Mouse (Mus musculus) stomach, embryonic 16.5 days (tissue): ENCODE results near the gene Kcnh4. TPM values are rescaled to one million over a fixed set of nuclear protein-coding genes. Genes with fewer than 3 reads are reported as not detected.

Experiments used
- ATAC-seq: fragments of 200-750 bp; cut with Nextera tagmentation; 2 replicates; pipeline ENCODE4 v1.8.0; 2017; ENCODE audit warnings: moderate number of reproducible peaks, moderate TSS enrichment; ENCODE audit not compliant: insufficient read depth, low FRiP score
- H3K27ac ChIP-seq: fragments of 300-500 bp; sonication (generic); 2 replicates; pipeline ENCODE4 v1.5.1; 2014; ENCODE audit warnings: low read length
- H3K27me3 ChIP-seq: fragments of 300-500 bp; sonication (generic); 2 replicates; pipeline ENCODE4 v1.6.1; 2014; ENCODE audit warnings: low read length, control low read depth, mixed read lengths; ENCODE audit not compliant: control insufficient read depth, insufficient read depth
- H3K36me3 ChIP-seq: fragments of 300-500 bp; sonication (generic); 2 replicates; pipeline ENCODE4 v1.6.1; 2014; ENCODE audit warnings: low read length; ENCODE audit not compliant: control insufficient read depth, insufficient read depth
- H3K4me1 ChIP-seq: fragments of 300-500 bp; sonication (generic); 2 replicates; pipeline ENCODE4 v1.6.1; 2014; ENCODE audit warnings: low read length, control low read depth, mixed read lengths; ENCODE audit not compliant: control insufficient read depth, insufficient read depth
- H3K4me2 ChIP-seq: fragments of 300-500 bp; sonication (generic); 2 replicates; pipeline ENCODE4 v1.6.1; 2014; ENCODE audit warnings: low read depth, low read length, mixed read lengths
- H3K4me3 ChIP-seq: fragments of 300-500 bp; sonication (generic); replicated peaks from 2 replicates; pipeline ENCODE4 v1.5.1; 2014; ENCODE audit warnings: mild to moderate bottlenecking, low read length
- H3K9ac ChIP-seq: fragments of 300-500 bp; sonication (generic); 2 replicates; pipeline ENCODE4 v1.6.1; 2014; ENCODE audit warnings: low read length
- H3K9me3 ChIP-seq: fragments of 300-500 bp; sonication (generic); replicated peaks from 2 replicates; pipeline ENCODE4 v1.6.1; 2016; ENCODE audit warnings: low read length, control low read depth; ENCODE audit not compliant: control insufficient read depth
- WGBS: fragments of 180-500 bp; shearing (Covaris S2); extraction: QIAGEN DNeasy Blood & Tissue Kit; methylation state at CpG from one replicate; pipeline ENCODE4 v1.1.7; 2014; 5-methylcytosine and 5-hydroxymethylcytosine counted together
- polyA plus RNA-seq: library from polyadenylated mRNA; unstranded; fragments of >200 nt; fragmentation: Nextera tagmentation; extraction: Ambion mirVana; gene quantifications from 2 replicates; pipeline ENCODE4 v1.2.1, GENCODE M21; 2015

Gene Kcnh4
- polyA plus RNA-seq, 1 experiment from 2014 or later, result 0.22 TPM

GRCm38 (mm10) chr11:100789702-100790101 is 30.0 kb upstream of the Kcnh4 start:
- H3K4me3 ChIP-seq, result no peak overlapping the region
- WGBS, result 90% methylated on average over 3 of the region's 3 CpGs
- H3K36me3 ChIP-seq, result 0 out of 2 replicates have a peak, but pooled peaks cover 4% of the 10 kb centered on the region
- H3K9me3 ChIP-seq, result no peaks in the 10 kb centered on the region
- no peaks in the 10 kb centered on the region for H3K27me3 ChIP-seq
- no peak overlapping the region for H3K9ac ChIP-seq
- H3K4me2 ChIP-seq, result no peak overlapping the region
- no peak for ATAC-seq
- H3K4me1 ChIP-seq, result no peaks in the 10 kb centered on the region
- no peak overlapping the region for H3K27ac ChIP-seq

- Histone ChIP-seq H3K4me1 (no peaks in the 10 kb centered on the region), H3K4me2 (no peak overlapping the region), H3K9ac (no peak overlapping the region), H3K36me3 (peaks cover 6% of the 10 kb centered on the region), H3K27ac (no peak overlapping the region), H3K4me3 (no peak overlapping the region), H3K27me3 (no peaks in the 10 kb centered on the region), H3K9me3 (no peaks in the 10 kb centered on the region)
- WGBS, result 88% methylated on average over 2 of the region's 2 CpGs
- no peak for ATAC-seq
Observed at GRCm38 (mm10) chr11:100785774-100786173, 26.0 kb upstream of the Kcnh4 start.

GRCm38 (mm10) chr11:100784286-100784685 is 24.5 kb upstream of the Kcnh4 start:
- WGBS, result 89% methylated on average over 8 of the region's 8 CpGs
- no peak overlapping the region for H3K4me3 ChIP-seq
- no peak overlapping the region for H3K27ac ChIP-seq
- no peaks in the 10 kb centered on the region for H3K9me3 ChIP-seq
- H3K4me1 ChIP-seq, result no peaks in the 10 kb centered on the region
- H3K27me3 ChIP-seq, result no peaks in the 10 kb centered on the region
- H3K4me2 ChIP-seq, result no peak overlapping the region
- H3K36me3 ChIP-seq, result peaks cover 6% of the 10 kb centered on the region
- ATAC-seq, result no peak
- no peak overlapping the region for H3K9ac ChIP-seq

GRCm38 (mm10) chr11:100782568-100782967 is 22.8 kb upstream of the Kcnh4 start:
- no peak for ATAC-seq
- 81% methylated on average over 13 of the region's 13 CpGs for WGBS
- no peak overlapping the region for H3K27ac ChIP-seq
- no peaks in the 10 kb centered on the region for H3K27me3 ChIP-seq
- no peak overlapping the region for H3K4me2 ChIP-seq
- peaks cover 6% of the 10 kb centered on the region for H3K36me3 ChIP-seq
- H3K4me3 ChIP-seq, result no peak overlapping the region
- no peak overlapping the region for H3K9ac ChIP-seq
- no peaks in the 10 kb centered on the region for H3K9me3 ChIP-seq
- H3K4me1 ChIP-seq, result no peaks in the 10 kb centered on the region

- H3K4me3 ChIP-seq, result no peak overlapping the region
- H3K4me1 ChIP-seq, result no peaks in the 10 kb centered on the region
- ATAC-seq, result no peak
- no peak overlapping the region for H3K9ac ChIP-seq
- no peaks in the 10 kb centered on the region for H3K27me3 ChIP-seq
- 84% methylated on average over 15 of the region's 15 CpGs for WGBS
- H3K36me3 ChIP-seq, result peaks cover 6% of the 10 kb centered on the region
- H3K9me3 ChIP-seq, result no peaks in the 10 kb centered on the region
- H3K4me2 ChIP-seq, result no peak overlapping the region
- no peak overlapping the region for H3K27ac ChIP-seq
Observed at GRCm38 (mm10) chr11:100781763-100782475, 22.2 kb upstream of the Kcnh4 start.

- 88% methylated on average over 8 of the region's 8 CpGs for WGBS
- Histone ChIP-seq H3K9me3 (no peaks in the 10 kb centered on the region), H3K4me3 (no peak overlapping the region), H3K9ac (no peak overlapping the region), H3K4me2 (no peak overlapping the region), H3K36me3 (peaks cover 6% of the 10 kb centered on the region), H3K4me1 (no peaks in the 10 kb centered on the region), H3K27me3 (no peaks in the 10 kb centered on the region), H3K27ac (no peak overlapping the region)
- no peak for ATAC-seq
Observed at GRCm38 (mm10) chr11:100780247-100780646, 20.5 kb upstream of the Kcnh4 start.

GRCm38 (mm10) chr11:100778069-100778468 is 18.3 kb upstream of the Kcnh4 start:
- Histone ChIP-seq H3K9me3 (no peaks in the 10 kb centered on the region), H3K27me3 (no peaks in the 10 kb centered on the region), H3K4me2 (no peak overlapping the region), H3K4me3 (no peak overlapping the region), H3K27ac (no peak overlapping the region), H3K9ac (no peak overlapping the region), H3K36me3 (peaks cover under 1% of the 10 kb centered on the region; the same call in 1 of the 2 replicates), H3K4me1 (no peaks in the 10 kb centered on the region)
- no peak for ATAC-seq
- WGBS, result 65% methylated on average over 3 of the region's 3 CpGs

GRCm38 (mm10) chr11:100775921-100776320 is 16.2 kb upstream of the Kcnh4 start:
- no peaks in the 10 kb centered on the region for H3K27me3 ChIP-seq
- WGBS, result 79% methylated on average over 10 of the region's 10 CpGs
- ATAC-seq, result no peak
- no peak overlapping the region for H3K9ac ChIP-seq
- no peaks in the 10 kb centered on the region for H3K36me3 ChIP-seq
- no peak overlapping the region for H3K4me3 ChIP-seq
- H3K4me1 ChIP-seq, result no peaks in the 10 kb centered on the region
- H3K27ac ChIP-seq, result no peak overlapping the region
- H3K4me2 ChIP-seq, result no peak overlapping the region
- no peaks in the 10 kb centered on the region for H3K9me3 ChIP-seq

GRCm38 (mm10) chr11:100774261-100774660 is 14.5 kb upstream of the Kcnh4 start:
- H3K4me1 ChIP-seq, result peaks cover 6% of the 10 kb centered on the region
- 82% methylated on average over 4 of the region's 4 CpGs for WGBS

More at GRCm38 (mm10) chr11:100774261-100774660, 14.5 kb upstream of the Kcnh4 start:
- no peaks in the 10 kb centered on the region for H3K9me3 ChIP-seq
- H3K27ac ChIP-seq, result no peak overlapping the region
- H3K4me3 ChIP-seq, result no peak overlapping the region
- no peak overlapping the region for H3K9ac ChIP-seq
- H3K36me3 ChIP-seq, result no peaks in the 10 kb centered on the region
- H3K4me2 ChIP-seq, result no peak overlapping the region
- ATAC-seq, result no peak
- H3K27me3 ChIP-seq, result no peaks in the 10 kb centered on the region
